Mouse (Mus musculus): ENCODE results near the gene She. TPM values are rescaled to one million over a fixed set of nuclear protein-coding genes. Genes with fewer than 3 reads are reported as not detected.

She gene
- polyA plus RNA-seq, 1 experiment from 2014 or later: 2.6 TPM

DNA sequence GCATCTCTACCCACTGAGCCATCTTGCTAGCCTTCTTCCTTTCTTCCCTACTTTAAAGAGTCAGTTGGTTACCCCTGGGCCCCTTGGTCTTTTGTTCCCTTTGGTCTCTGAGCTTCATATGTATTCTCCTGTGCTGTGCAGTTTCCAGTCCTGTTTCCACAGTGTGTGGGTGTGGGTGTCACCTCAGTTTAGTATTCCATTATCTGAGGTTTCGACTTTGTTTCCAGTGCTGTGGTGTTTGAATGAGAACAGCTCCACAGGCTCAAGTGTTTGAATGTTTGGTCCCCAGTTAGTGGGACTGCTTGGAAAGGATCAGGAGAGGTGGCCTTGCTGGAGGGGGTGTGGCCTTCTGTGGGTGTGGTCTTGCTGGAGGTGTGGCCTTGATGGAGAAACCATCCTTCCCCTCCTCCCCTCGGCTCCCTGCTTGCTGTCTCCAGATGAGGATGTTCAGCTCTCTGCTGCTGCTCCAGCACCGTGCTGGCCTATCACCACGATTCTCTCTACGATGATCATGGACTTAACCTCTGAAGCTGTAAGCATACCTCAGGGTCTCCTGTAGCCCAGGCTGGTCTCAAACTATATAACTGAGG, 61.4 kb downstream of the She start:
- no peak overlapping the region for H3K9ac ChIP-seq (replicated peaks)
- H3K36me3 ChIP-seq: no peaks in the 10 kb centered on the region
- ATAC-seq (ENCODE audit: low FRiP score, low read depth): no peak
- H3K4me1 ChIP-seq: peaks cover 3% of the 10 kb centered on the region; the same call in 1 of the 2 replicates
- H3K27ac ChIP-seq (replicated peaks): no peak overlapping the region
- no peak overlapping the region for H3K4me3 ChIP-seq
- H3K9me3 ChIP-seq: no peaks in the 10 kb centered on the region
- peaks cover 3% of the 10 kb centered on the region; the same call in 1 of the 2 replicates for H3K27me3 ChIP-seq
- WGBS: 87% methylated on average over 5 of the region's 5 CpGs
- no peak overlapping the region for H3K4me2 ChIP-seq (replicated peaks)

- Histone ChIP-seq H3K36me3 (no peaks in the 10 kb centered on the region), H3K27me3 (no peaks in the 10 kb centered on the region), H3K27ac (replicated peaks) (no peak overlapping the region), H3K4me3 (no peak overlapping the region), H3K9me3 (no peaks in the 10 kb centered on the region), H3K4me1 (peaks cover 3% of the 10 kb centered on the region; the same call in 1 of the 2 replicates), H3K9ac (replicated peaks) (no peak overlapping the region), H3K4me2 (replicated peaks) (no peak overlapping the region)
- ATAC-seq (ENCODE audit: low FRiP score, low read depth): no peak
- WGBS: 25% methylated on average over 5 of the region's 5 CpGs
Observed at GRCm38 (mm10) chr3:89896571-89896970, 65.4 kb downstream of the She start.

DNA sequence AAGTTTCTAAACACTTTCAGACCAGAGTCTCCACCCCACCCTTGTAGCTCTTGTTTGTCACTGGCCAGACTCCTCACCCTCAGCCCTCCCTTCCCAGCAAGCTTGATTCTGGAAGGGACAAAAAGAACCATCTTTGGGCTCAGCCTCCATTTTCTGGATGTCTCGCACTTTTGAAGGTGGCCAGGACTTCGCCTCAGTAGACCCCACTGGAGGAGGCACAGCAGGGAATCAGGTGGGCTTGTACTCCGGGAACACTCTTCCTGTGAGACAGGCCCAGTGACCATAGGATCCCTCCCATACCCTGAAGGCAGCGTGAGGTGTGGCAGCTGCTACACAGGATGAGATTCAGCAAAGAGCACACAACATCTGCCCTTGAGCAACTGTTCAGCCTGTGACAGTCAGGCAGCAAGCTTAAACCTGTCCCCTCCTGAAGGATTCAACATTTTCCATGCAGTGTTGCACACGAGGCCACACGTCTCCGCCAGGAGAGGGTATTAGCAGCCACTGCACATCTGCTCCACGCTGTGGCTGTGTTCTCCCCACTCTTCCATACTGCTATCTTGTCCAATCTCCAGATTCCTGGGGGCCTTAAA, 66.1 kb downstream of the She start:
- H3K9ac ChIP-seq (replicated peaks): no peak overlapping the region
- H3K4me3 ChIP-seq: no peak overlapping the region
- H3K36me3 ChIP-seq: no peaks in the 10 kb centered on the region
- H3K4me2 ChIP-seq (replicated peaks): no peak overlapping the region
- H3K9me3 ChIP-seq: no peaks in the 10 kb centered on the region
- no peak for ATAC-seq (ENCODE audit: low FRiP score, low read depth)
- peaks cover 3% of the 10 kb centered on the region; the same call in 1 of the 2 replicates for H3K4me1 ChIP-seq
- no peak overlapping the region for H3K27ac ChIP-seq (replicated peaks)
- H3K27me3 ChIP-seq: no peaks in the 10 kb centered on the region
- 73% methylated on average over 8 of the region's 8 CpGs for WGBS

- Histone ChIP-seq H3K27ac (replicated peaks) (no peak overlapping the region), H3K4me1 (peaks cover 3% of the 10 kb centered on the region; the same call in 1 of the 2 replicates), H3K4me3 (no peak overlapping the region), H3K4me2 (replicated peaks) (no peak overlapping the region), H3K27me3 (no peaks in the 10 kb centered on the region), H3K9me3 (no peaks in the 10 kb centered on the region), H3K9ac (replicated peaks) (no peak overlapping the region), H3K36me3 (no peaks in the 10 kb centered on the region)
- 82% methylated on average over 10 of the region's 10 CpGs for WGBS
- no peak for ATAC-seq (ENCODE audit: low FRiP score, low read depth)
Observed at GRCm38 (mm10) chr3:89898011-89898410, 66.8 kb downstream of the She start.

GRCm38 (mm10) chr3:89898870-89899510, 67.8 kb downstream of the She start:
- 70% methylated on average over 5 of the region's 5 CpGs for WGBS
- Histone ChIP-seq H3K27ac (replicated peaks) (no peak overlapping the region), H3K4me1 (peaks cover 3% of the 10 kb centered on the region; the same call in 1 of the 2 replicates), H3K27me3 (no peaks in the 10 kb centered on the region), H3K36me3 (no peaks in the 10 kb centered on the region), H3K9me3 (no peaks in the 10 kb centered on the region), H3K9ac (replicated peaks) (no peak overlapping the region), H3K4me3 (no peak overlapping the region), H3K4me2 (replicated peaks) (no peak overlapping the region)
- ATAC-seq (ENCODE audit: low FRiP score, low read depth): no peak

GRCm38 (mm10) chr3:89899511-89899908, 68.3 kb downstream of the She start:
- Histone ChIP-seq H3K4me1 (peaks cover 3% of the 10 kb centered on the region; the same call in 1 of the 2 replicates), H3K27ac (replicated peaks) (no peak overlapping the region), H3K36me3 (no peaks in the 10 kb centered on the region), H3K4me2 (replicated peaks) (no peak overlapping the region), H3K4me3 (no peak overlapping the region), H3K27me3 (no peaks in the 10 kb centered on the region), H3K9me3 (no peaks in the 10 kb centered on the region), H3K9ac (replicated peaks) (no peak overlapping the region)
- no peak for ATAC-seq (ENCODE audit: low FRiP score, low read depth)
- 73% methylated on average over 8 of the region's 8 CpGs for WGBS

DNA sequence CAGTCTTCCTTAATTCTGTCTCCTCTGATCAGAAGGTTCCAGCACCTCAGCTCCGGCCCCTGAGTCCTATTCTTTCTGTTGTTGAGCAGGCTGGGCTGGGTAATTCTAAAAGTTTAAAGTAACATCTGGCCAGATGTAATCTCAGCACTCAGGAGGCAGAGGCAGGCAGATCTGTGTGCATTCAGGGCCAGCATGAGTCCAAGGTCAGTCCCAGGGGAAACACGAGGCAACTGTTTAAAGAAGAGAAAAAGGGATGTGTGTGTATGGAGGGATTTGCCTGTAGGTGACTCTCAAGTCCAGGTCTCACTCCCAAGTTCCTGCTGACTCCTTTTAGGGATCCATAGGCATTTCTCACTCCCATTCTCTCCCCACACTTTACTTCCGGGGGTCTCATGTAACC, 76.7 kb downstream of the She start:
- peaks cover 4% of the 10 kb centered on the region for H3K4me1 ChIP-seq
- 89% methylated on average over 3 of the region's 3 CpGs for WGBS
- ATAC-seq (ENCODE audit: low FRiP score, low read depth): no peak

More for the DNA sequence above, 76.7 kb downstream of the She start:
- no peak overlapping the region for H3K27ac ChIP-seq (replicated peaks)
- H3K4me2 ChIP-seq (replicated peaks): no peak overlapping the region
- no peak overlapping the region for H3K4me3 ChIP-seq
- H3K27me3 ChIP-seq: peaks cover 29% of the 10 kb centered on the region
- no peaks in the 10 kb centered on the region for H3K9me3 ChIP-seq
- no peak overlapping the region for H3K9ac ChIP-seq (replicated peaks)
- H3K36me3 ChIP-seq: no peaks in the 10 kb centered on the region

Other genes starting within 250 kb of the She start
- gene Adar, start 116.3 kb upstream of the She start, polyA plus RNA-seq (2016; fragmentation: Nextera tagmentation; extraction: Ambion mirVana): 23.0 and 24.0 TPM in 2 replicates
- gene Chrnb2, start 66.7 kb upstream of the She start, polyA plus RNA-seq (2016; fragmentation: Nextera tagmentation; extraction: Ambion mirVana): 24.7 and 26.2 TPM in 2 replicates
- 18.5 and 21.6 TPM in 2 replicates for gene Ube2q1, start 57.8 kb upstream of the She start, polyA plus RNA-seq (2016; fragmentation: Nextera tagmentation; extraction: Ambion mirVana)
- gene Il6ra, start 81.8 kb downstream of the She start, polyA plus RNA-seq (2016; fragmentation: Nextera tagmentation; extraction: Ambion mirVana): 0.50 and 0.83 TPM in 2 replicates
- gene Atp8b2, start 132.1 kb downstream of the She start, polyA plus RNA-seq (2016; fragmentation: Nextera tagmentation; extraction: Ambion mirVana): 16.5 and 17.3 TPM in 2 replicates
- 149 and 150 TPM in 2 replicates for gene Hax1, start 167.4 kb downstream of the She start, polyA plus RNA-seq (2016; fragmentation: Nextera tagmentation; extraction: Ambion mirVana)
- gene 4933434E20Rik, start 220.3 kb downstream of the She start, polyA plus RNA-seq (2016; fragmentation: Nextera tagmentation; extraction: Ambion mirVana): 185 and 204 TPM in 2 replicates
- 207 and 222 TPM in 2 replicates for gene Ubap2l, start 221.3 kb downstream of the She start, polyA plus RNA-seq (2016; fragmentation: Nextera tagmentation; extraction: Ambion mirVana)
- 454 and 459 TPM in 2 replicates for gene Tpm3, start 241.3 kb downstream of the She start, polyA plus RNA-seq (2016; fragmentation: Nextera tagmentation; extraction: Ambion mirVana)

Data from midbrain, embryonic 12.5 days (tissue).